Mouse (Mus musculus) erythroblast, embryonic 14.5 days (primary cell): Measurements from ENCODE around the gene Gm28539.

Experiments
- GATA1 ChIP-seq: IDR thresholded peaks from 2 replicates; pipeline ENCODE4 v1.6.1; 2012; ENCODE audit warnings: low read length, inconsistent platforms, mixed read lengths
- TAL1 ChIP-seq: IDR thresholded peaks from 3 replicates; pipeline ENCODE4 v1.6.1; 2012; ENCODE audit warnings: low read length, inconsistent platforms, mixed read lengths

DNA sequence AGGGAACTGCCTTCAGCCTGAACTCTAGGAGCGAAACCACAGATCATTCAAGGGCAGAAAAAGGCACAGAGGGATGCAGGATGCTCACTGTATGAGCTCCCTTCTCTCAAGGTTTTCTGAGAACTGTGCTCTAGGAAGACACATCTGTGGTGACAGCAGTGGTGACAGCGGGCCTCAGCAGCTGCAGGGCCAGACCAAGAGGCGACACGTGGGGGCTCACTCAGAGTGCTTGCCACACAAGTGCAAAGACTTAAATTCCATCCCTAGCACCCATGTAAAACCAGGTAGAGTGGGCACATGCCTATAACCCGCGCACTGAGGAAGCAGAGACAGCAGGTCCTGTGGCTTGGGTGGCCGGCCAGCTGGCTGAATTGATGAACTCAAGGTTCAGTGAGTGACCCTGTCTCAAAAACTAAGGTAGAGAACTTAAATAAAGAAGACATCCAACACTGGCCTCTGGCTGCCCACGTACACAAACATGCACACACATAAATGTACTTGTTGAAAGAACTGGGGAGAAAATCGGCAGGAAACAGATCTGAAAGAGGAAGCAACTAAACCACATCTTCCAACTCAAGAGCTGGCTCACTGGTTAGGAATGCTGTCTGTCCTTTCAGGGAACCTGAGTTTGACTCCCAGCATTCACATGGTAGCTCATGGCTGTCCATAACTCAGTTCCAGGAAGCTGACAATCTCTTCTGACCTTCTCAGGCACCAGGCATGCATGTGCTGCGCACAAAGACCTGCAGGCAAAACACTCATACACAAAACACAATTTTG, 47.6 kb upstream of the Gm28539 start:
- TF ChIP-seq GATA1 (no peak), TAL1 (no peak)
